Mouse (Mus musculus) retina, embryonic 14.5 days (tissue): ENCODE data around the gene Nlrp6.
"Not testable (repeated sequence)": the region's sequence is repeated elsewhere in the genome, so short reads cannot be mapped to it uniquely, and the experiment has no call there.

Source experiments
- DNase-seq: peaks from one replicate; pipeline ENCODE4 v3.0.0-alpha.2; 2015; ENCODE audit warnings: low spot score

Gene Nlrp6

GRCm38 (mm10) chr7:140920418-140921029, at the start of gene Nlrp6:
TSS of gene Nlrp6 (plus strand) at chr7:140920902.
- DNase-seq = no peak

- no peak for DNase-seq
Observed at GRCm38 (mm10) chr7:140874224-140874623, 46.5 kb upstream of the Nlrp6 start.

DNA sequence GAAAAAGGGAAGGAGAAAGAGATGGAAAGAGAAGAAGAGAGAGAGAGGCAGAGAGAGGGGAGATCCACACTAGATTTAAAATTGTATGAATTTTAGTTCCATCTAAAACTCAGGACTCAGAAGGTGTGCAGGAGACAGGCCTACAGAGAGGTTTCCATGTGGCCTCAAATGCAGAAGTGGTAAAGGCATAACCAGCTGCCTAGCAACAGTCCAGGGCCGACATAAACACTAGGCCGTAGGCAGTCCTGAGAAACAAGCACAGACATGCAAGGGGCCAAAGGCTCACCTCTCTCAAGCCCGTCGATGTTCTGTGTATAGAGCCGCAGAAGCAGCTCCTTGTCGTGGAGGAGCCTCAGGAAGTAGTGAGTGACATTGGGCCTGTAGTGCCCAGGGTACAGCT, 43.3 kb upstream of the Nlrp6 start:
- DNase-seq = no peak

DNA sequence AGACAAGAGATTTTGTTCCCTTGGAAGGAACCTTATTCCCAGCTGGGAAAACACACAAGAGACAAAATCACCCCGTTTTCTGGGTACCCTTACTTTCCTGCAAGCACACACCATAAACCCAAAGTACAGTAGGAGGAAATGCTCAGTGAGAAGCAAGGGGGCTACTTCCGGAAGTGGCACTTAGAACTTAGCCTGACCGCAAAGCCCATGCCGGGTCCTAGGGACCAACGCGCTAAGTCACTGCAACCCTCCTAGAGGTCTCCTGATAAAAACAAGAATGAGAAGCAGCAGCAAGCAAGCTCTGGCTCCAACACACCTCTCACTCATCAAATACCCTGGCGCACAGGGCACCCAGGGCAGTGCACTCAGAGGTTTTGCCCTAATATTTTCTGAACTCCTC, 41.3 kb upstream of the Nlrp6 start:
- DNase-seq = no peak

- DNase-seq = no peak
Observed at GRCm38 (mm10) chr7:140880419-140880818, 40.3 kb upstream of the Nlrp6 start.

- no peak for DNase-seq
Observed at GRCm38 (mm10) chr7:140880865-140881515, 39.7 kb upstream of the Nlrp6 start.

- peak; percentile 95 for DNase-seq
Observed at GRCm38 (mm10) chr7:140881696-140882468, 38.8 kb upstream of the Nlrp6 start, which contains the start of the genes Psmd13 and Sirt3. TSS of gene Psmd13 (plus strand) at chr7:140881968. TSS of gene Sirt3 (minus strand) at chr7:140882309.

DNA sequence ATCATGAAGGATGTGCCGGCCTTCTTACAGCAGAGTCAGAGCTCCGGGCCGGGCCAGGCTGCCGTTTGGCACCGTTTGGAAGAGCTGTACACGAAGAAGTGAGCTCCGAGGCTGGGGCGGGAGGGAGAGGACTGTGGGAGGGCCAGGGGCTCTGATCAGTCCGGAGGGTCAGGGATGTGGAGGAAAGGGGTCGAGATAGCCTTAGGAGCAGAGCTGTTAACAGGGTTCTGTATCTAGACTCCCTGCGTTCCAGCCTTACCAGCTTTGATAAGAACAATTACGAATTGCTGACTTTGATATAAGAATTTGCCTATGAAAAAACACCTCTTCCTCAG, 38.3 kb upstream of the Nlrp6 start:
- no peak for DNase-seq

DNA sequence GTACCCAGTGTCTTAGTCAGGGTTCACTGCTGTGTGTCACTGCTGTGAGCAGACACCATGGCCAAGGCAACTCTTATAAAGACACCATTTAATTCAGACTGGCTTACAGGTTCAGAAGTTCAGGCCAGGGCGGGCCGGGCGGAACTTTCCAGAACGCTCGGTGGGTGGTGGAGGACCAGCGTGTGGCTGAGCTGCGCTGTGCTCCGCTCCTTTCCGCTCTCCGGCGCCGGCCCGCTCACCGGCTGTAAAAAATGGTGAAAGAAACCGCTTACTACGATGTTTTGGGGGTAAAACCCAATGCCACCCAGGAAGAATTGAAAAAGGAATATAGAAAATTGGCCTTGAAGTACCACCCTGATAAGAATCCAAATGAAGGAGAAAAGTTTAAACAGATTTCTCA, 30.1 kb upstream of the Nlrp6 start:
- not testable (repeated sequence) for DNase-seq

DNA sequence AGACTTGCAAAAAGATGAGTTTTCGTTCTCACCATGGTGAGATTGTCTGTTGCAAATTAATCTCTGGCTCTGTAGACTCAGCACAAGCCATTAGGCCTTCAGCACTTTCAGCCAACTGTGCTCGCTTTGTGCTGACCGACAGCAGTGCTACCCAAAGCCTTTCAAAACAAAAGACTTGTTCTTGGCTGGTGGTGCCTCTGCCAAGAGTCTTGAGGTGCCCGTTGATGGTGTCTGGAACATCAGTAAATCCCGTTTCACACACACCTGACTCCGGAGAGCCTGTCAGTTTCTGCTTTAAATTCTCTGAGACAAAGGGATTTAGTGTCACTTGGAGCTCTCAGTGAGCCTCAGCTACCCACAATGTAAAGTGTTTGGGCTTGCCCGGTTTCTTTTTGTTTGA, 26.7 kb upstream of the Nlrp6 start:
- no peak for DNase-seq

GRCm38 (mm10) chr7:140894611-140895010, 26.1 kb upstream of the Nlrp6 start:
- no peak for DNase-seq

- no peak for DNase-seq
Observed at GRCm38 (mm10) chr7:140897863-140898262, 22.8 kb upstream of the Nlrp6 start.

DNA sequence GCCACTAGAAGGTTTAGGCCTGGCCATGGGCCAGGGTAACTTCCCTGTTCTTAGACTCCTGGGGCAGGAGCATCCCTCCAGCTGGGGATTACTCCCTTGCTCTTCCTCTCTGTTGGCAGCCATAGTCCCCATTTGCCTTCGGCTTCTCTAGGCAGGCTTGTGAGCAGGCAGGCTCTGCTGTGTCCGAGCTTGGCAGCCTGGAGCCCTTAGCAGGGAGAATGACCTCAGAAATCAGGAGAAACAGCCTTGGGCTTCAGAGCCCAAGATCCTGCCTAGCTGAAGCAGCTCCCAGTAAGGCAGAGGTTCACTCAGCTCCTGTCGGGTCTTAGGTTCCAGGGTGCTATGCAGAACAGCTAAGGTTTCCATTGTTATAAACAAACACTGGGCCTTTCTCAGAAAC, 21.6 kb upstream of the Nlrp6 start:
- DNase-seq = no peak

DNA sequence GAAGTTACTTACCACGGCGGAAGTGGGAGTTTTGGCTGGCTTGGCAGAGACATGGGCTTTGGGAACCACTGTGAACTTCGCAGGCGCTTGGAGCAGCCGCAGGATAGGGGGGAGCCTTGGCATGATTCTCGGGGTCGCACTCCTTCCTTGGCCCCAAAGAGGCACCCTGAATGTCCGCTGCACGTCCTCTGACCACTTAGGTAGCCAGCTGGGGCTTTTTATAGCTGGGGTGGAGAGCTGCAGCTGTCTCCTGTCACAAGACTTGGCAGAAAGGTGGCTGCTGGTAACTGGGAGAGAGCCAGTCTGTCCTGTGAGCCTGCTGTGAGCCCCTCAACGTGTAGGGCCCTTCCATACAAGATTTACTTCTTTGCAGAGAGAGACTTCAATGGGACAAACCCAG, 20.5 kb upstream of the Nlrp6 start, which contains the start of gene Cox8b:
Gene Cox8b (minus strand): TSS at position 227 of the 400 bp plus-strand sequence.
- DNase-seq = no peak

- no peak for DNase-seq
Observed at GRCm38 (mm10) chr7:140902036-140902875, 18.4 kb upstream of the Nlrp6 start.

DNA sequence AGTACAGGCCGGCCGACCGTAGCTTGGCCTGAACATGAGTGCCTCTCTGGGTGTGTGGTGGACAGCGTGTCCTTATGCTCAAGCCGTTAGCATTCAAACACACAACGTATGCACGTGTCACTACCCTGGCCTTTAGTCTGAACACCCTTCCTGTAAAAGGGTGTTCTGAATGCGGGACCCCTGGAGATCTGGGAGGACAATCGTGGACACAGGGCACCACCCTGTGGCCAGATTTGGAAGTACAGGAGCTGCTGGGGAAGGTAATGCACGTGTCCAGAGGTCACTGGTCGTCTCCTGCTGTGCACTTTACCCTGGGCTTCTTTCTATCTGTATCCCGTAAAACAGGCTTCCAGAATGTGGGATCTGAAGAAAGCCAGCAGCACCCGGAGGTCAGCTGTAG, 17.5 kb upstream of the Nlrp6 start:
- peak; percentile 86 for DNase-seq

DNA sequence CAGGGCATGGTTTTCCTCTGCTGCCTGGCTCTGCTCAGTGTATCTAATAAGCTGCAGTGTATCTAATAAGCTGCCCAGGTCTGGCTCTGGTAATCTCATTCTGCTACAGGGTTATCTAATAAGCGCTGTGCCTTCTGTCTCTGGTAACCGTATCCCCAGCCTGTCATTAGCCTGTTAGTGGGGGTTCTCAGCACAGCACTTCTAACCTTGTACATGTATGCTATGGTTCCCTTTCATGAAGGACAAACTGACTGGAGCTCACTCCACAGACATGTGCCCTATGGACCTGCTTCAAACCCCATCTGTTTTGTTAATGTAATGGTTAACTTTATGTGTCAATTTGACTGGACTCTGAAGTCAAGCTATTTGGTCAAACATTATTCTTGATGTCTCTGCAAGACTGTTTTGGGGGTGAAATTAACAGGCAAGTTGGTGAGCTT, 15.0 kb upstream of the Nlrp6 start:
- DNase-seq = no peak

- DNase-seq = no peak
Observed at GRCm38 (mm10) chr7:140907131-140907530, 13.6 kb upstream of the Nlrp6 start.

DNA sequence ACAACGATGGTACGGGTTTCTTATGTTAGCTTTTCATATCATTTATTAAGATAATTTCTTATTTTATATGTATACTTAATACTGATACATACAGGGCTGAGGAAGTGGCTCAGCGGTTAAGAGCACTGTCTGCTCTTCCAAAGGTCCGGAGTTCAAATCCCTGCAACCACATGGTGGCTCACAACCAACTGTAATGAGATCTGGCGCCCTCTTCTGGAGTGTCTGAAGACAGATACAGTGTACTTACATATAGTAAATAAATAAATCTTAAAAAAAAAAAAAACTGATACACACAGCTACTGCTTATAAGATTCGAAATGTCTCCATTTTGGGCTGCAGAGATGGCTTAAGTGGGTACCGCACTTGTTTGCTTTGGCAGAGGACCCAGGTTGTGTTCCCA, 13.0 kb upstream of the Nlrp6 start:
- DNase-seq = no peak

GRCm38 (mm10) chr7:140908181-140908580, 12.5 kb upstream of the Nlrp6 start:
- DNase-seq = no peak

GRCm38 (mm10) chr7:140908634-140909107, 12.0 kb upstream of the Nlrp6 start:
- peak; percentile 88 for DNase-seq

GRCm38 (mm10) chr7:140912293-140912692, 8.4 kb upstream of the Nlrp6 start:
- no peak for DNase-seq
